Mouse (Mus musculus) large intestine, adult 2 months (tissue): ENCODE results near the gene E130114P18Rik. TPM values are rescaled to one million over a fixed set of nuclear protein-coding genes. Genes with fewer than 3 reads are reported as not detected.

Experiments used
- DNase-seq: peaks from one replicate; pipeline ENCODE4 v3.0.0-alpha.2; 2012; ENCODE audit warnings: low read depth, low spot score
- WGBS: fragments of 180-500 bp; shearing (Covaris S2); methylation state at CpG from one replicate; pipeline ENCODE4 v1.1.7; 2018; 5-methylcytosine and 5-hydroxymethylcytosine counted together
- polyA plus RNA-seq: library from polyadenylated mRNA; depleted of rRNA; stranded (reverse); fragments of >200 nt; gene quantifications from 2 replicates; pipeline ENCODE4 v1.2.3, GENCODE M21; 2012

E130114P18Rik gene
- polyA plus RNA-seq, 1 experiment = not detected

- DNase-seq = no peak
- 93% methylated on average over 7 of the region's 7 CpGs for WGBS
Measured at GRCm38 (mm10) chr4:97585170-97585569, 192.7 kb downstream of the E130114P18Rik start.

- 75% methylated on average over 9 of the region's 9 CpGs for WGBS
Measured at GRCm38 (mm10) chr4:97584445-97585130, 193.3 kb downstream of the E130114P18Rik start.

GRCm38 (mm10) chr4:97582796-97583430, 195.0 kb downstream of the E130114P18Rik start:
- WGBS = 75% methylated on average over 15 of the region's 15 CpGs
- no peak for DNase-seq

More at GRCm38 (mm10) chr4:97584445-97585130, 193.3 kb downstream of the E130114P18Rik start:
- DNase-seq = no peak

- no peak for DNase-seq
- 91% methylated on average over 3 of the region's 3 CpGs for WGBS
Measured at GRCm38 (mm10) chr4:97582064-97582415, 195.8 kb downstream of the E130114P18Rik start.

- DNase-seq = no peak
- 85% methylated on average over 12 of the region's 12 CpGs for WGBS
Measured at GRCm38 (mm10) chr4:97581314-97582063, 196.4 kb downstream of the E130114P18Rik start.

- no peak for DNase-seq
- WGBS = 97% methylated on average over 7 of the region's 7 CpGs
Measured at GRCm38 (mm10) chr4:97580906-97581305, 197.0 kb downstream of the E130114P18Rik start.

- 87% methylated on average over 9 of the region's 9 CpGs for WGBS
- no peak for DNase-seq
Measured at GRCm38 (mm10) chr4:97578571-97579165, 199.2 kb downstream of the E130114P18Rik start.

GRCm38 (mm10) chr4:97577431-97577830, 200.4 kb downstream of the E130114P18Rik start:
- 62% methylated on average over 5 of the region's 5 CpGs for WGBS
- no peak for DNase-seq

GRCm38 (mm10) chr4:97575447-97575846, 202.4 kb downstream of the E130114P18Rik start:
- WGBS = 57% methylated on average over 5 of the region's 5 CpGs
- no peak for DNase-seq

GRCm38 (mm10) chr4:97569320-97569719, 208.6 kb downstream of the E130114P18Rik start:
- WGBS = 54% methylated on average over 3 of the region's 3 CpGs
- DNase-seq = no peak

GRCm38 (mm10) chr4:97564656-97565055, 213.2 kb downstream of the E130114P18Rik start:
- DNase-seq = peak; percentile 48
- 38% methylated on average over 4 of the region's 4 CpGs for WGBS

GRCm38 (mm10) chr4:97564199-97564598, 213.7 kb downstream of the E130114P18Rik start:
- DNase-seq = no peak
- WGBS = 79% methylated on average over 6 of the region's 6 CpGs

- no peak for DNase-seq
- 93% methylated on average over 2 of the region's 2 CpGs for WGBS
Measured at GRCm38 (mm10) chr4:97557585-97557984, 220.3 kb downstream of the E130114P18Rik start.

GRCm38 (mm10) chr4:97544016-97544415, 233.9 kb downstream of the E130114P18Rik start:
- WGBS = 14% methylated on average over 5 of the region's 5 CpGs
- no peak for DNase-seq

GRCm38 (mm10) chr4:97532072-97532471, 245.8 kb downstream of the E130114P18Rik start:
- no peak for DNase-seq
- WGBS = 58% methylated on average over 2 of the region's 2 CpGs

- DNase-seq = no peak
- 86% methylated on average over 2 of the region's 2 CpGs for WGBS
Measured at GRCm38 (mm10) chr4:97528517-97528916, 249.4 kb downstream of the E130114P18Rik start.
